Mouse (Mus musculus) adrenal gland, postnatal 4 days (tissue): Measurements from ENCODE around the gene Gm28269. TPM values are rescaled to one million over a fixed set of nuclear protein-coding genes. Genes with fewer than 3 reads are reported as not detected.

Experiments
- DNase-seq, 2 experiments: peaks; one replicate each; pipeline ENCODE4 v3.0.0; 2021 to 2022; ENCODE audit warnings: low spot score in 2 of 2, mixed read lengths in 2 of 2
- long read RNA-seq, 2 experiments: library from polyadenylated mRNA; stranded (forward); transcript quantifications; one replicate each; pipeline ENCODE4 v2.0.0; 2021
- total RNA-seq, 2 experiments: library from RNA; stranded (reverse); gene quantifications; 2 replicates each; pipeline ENCODE4 v1.2.3; 2021

Gene Gm28269
- total RNA-seq: not detected
- long read RNA-seq, experiment 1: 0 reads
- long read RNA-seq, experiment 2: 0 reads

DNA sequence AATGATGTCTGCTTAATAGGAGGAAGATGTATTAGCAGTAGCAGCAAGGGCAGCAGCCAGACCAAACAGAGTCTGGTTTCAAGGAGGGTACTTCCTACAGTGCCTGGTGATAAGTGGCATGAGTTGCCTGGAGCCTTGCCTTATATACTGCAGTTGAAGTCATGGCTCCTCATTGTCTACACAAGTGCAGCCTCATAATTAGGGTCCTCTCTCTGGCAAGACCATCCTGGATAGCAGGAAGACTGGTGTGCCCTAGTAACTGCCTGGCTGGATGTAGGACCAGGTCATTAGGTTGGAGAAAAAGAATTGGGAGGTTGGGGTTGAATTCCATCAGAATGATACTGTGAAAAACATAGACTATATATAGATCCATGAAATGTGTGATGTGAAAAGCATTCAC is at the start of gene Gm28269:
Gene Gm28269 (minus strand): TSS at position 101 of the 400 bp plus-strand sequence.
- DNase-seq: no peak

DNA sequence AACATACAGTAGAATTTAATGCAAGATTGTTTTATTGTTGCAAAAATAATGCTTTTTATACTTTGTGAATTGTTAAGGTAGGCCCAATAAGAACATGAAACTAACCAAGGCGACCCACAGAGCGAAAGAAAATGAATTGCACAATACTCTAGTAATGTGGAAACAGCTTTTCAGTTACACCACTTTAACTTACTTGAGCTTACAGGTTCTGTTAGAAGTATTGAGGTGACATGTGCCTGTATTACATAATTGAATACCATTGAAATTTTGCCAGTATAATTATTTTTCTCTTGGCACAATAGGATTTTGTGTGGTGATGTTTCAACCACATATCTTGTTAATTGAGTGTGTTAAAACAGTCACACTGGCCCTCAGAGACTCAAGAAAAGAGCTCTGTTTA is 28.0 kb downstream of the Gm28269 start:
- DNase-seq: no peak

DNA sequence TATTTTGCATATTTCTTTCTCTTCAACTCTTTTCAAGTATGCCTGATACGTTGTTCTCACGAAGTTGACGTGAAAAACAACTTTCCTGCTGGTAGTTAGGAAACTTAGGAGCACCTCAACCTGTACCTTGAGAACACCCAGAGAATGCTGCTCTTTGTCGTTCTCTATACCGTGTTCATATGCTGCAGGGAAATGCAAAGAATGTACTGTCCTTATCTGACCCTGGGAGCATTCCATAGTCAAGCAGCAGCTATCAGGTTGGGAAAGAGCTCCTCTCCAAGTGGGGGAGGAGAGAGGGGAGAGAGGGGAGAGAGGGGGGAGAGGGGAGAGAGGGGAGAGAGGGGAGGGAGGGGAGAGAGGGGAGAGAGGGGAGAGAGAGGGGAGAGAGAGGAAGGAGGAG is 29.6 kb downstream of the Gm28269 start:
- no peak for DNase-seq

DNA sequence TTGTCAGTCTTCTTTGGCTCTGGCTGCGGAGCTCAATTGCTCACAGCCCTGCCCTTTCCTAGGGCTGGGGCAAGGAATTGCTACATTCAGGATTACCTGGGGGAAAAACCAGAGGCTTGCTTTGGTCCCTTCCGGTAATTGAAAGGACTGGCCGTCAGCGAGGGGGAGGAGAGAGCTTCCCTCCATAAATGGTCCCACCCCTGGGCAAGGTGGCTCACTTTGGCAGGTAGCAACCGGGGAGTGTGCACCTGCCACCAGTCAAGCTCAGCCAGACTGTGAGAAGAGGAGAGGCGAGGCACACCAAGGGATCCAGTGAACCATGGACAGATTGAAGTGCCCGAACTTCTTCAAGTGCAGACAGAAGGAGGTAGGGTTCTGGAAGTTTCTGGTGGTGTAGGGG is 30.1 kb downstream of the Gm28269 start, which contains the start of gene Slc6a14:
Gene Slc6a14 (plus strand): TSS at position 68 of the 400 bp plus-strand sequence.
- no peak for DNase-seq

DNA sequence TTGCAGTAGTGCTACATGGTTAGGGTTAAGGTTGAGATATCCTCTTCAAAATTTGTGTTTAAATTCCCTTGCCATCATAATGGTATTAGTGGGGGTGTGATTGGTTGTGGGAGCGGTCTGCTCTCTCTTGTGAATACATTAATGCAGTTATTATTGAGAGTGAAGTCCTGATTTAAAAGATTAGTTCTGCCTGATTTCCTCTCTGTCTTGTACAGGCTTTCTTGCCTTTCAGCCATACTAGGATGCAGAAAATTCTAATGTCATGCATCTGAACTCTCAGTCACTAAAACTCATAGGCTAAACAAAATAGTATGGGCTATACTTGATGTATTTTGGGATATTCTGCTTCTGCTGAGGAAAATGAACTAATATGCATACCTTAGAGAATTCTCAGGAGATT is 40.4 kb downstream of the Gm28269 start:
- DNase-seq: no peak

DNA sequence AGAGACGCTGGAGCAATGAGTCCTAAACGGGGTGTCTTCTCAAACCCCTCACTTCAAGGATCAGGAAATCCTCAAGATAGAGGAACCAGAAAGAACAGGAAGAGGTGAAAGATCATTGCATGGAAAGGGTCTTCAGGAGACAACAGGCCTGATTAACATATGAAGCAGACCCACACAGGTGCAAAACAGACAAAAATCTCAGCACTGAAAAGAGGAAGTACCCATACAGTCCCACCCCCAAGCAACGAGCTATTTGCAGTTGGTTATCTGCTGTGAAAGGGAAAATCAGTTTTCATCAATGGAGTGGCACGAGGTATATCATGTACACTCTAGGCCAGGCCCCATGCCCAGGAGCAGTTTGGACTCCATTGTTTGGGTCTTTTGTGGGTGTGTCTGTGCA is 43.3 kb downstream of the Gm28269 start:
- no peak for DNase-seq

DNA sequence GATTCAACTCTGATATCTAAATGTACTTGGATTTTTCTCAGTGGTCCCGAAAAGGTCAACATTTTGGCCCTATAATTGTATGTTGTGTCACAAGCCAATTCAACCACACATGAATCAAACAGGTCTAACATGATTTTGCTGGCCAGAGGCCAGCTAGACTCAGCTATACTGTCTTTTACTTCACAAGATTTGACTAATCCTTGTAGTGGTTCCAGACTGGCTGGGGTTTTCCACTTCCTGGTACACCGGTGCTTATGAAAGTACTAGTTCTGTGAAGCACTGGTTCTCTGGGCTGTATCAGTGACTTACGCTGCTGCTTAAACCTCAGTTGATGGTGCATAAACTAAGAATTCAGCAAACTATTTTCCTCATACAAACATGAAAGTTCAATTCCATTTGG is 49.2 kb downstream of the Gm28269 start:
- no peak for DNase-seq

DNA sequence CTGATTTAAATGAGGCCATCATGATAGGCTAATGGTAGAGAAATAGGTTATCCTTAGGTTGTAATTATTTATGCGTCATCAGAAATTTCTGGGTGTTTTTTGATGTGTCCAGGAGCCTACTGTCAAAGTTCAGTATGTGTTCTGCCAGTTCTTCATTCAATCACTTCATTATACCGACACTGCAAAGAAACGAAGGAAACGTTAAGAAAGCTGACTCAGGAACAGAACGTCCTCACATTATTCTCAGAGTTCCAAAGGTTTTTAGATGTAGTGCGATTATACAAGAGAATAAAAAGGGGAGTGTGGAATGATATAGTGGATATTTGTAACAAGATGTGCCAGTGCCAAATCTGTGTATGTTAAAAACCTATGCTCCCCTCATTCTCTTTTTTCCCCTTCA is 49.7 kb downstream of the Gm28269 start:
- no peak for DNase-seq

Other genes with a start within 250 kb of the Gm28269 start
- gene Slc6a14, start 30.2 kb downstream of the Gm28269 start, total RNA-seq: under 1 TPM; 0.14 to 0.17 TPM